Mouse (Mus musculus): ENCODE results near the gene Tmem117. TPM values are rescaled to one million over a fixed set of nuclear protein-coding genes. Genes with fewer than 3 reads are reported as not detected.

Tmem117 gene
- total RNA-seq, 2 experiments from 2014 or later: 9.5 to 9.9 TPM

DNA sequence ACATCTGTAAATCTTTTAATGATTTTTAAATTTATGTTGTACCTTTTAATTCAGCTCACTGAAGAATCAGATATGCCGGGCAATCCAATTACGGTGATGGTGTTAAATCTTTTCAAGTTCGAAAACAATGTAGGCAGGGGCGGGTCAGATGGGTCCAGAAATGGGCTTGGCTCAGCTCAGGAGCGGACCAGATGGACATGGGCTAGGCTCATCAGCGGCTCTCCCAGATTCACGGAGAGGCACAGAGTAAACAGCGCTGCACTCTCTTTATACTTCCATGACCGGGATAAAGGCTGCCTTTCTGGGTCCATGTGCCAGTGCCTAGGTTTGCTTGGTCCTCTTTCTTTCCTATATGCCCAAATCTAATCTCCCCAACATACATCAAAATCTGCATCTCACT, 366.3 kb downstream of the Tmem117 start:
- intact Hi-C loops (cut with DNase I): no loop called here
- DNase-seq: peak; percentile 16

DNA sequence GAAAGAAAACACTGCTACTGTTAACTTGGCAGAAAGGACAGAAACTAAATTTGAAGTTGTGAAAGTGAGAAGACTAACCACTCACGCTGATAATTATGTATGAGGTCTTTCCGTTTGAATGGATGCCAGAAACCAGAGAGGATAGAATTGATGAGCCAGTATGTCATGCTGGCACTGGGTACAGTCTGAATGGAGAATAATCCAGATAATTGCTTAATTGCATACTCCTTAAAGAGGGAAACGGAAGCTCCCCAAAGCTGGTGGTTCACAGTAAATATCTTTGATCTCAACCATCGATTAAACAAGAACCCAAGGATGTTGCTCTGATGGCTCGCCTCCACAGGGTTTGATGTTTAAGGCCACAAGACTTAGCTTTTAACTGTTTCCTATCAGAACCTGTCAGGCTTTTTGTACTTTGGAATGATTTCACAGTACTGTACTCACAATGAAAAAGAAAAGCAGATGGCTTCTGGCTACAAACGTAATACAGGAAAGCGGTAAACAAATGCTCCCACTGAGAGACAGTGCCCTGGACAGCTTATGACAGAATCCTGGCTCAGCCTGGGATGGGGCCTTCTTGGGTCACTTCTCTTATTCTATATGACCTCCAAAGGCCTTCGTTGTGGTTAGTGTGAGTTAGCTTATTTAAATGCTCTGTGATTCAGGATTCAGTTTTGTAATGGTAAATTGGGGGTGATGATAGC, 376.2 kb downstream of the Tmem117 start:
- DNase-seq: peak; percentile 24

DNA sequence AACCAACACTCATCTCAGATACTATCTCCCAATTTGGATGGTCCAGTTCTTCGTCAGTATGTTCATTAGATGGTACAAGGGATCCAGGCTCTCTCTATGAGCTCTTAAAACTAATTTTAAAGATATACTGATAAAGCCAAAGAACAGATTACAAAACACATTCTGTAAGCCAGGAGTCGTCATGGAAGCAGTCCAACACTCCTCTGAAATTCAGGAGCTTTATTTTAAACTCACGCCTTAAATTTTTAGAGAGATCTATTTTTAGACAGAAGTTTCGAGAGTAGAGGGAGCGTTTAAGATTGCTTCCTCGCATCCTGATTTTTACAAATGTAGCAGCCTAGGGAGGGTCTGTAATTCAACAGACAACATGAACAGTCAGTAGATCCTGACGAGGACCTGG, 393.2 kb downstream of the Tmem117 start:
- DNase-seq: no peak

More for the DNA sequence above, 376.2 kb downstream of the Tmem117 start:
- intact Hi-C loops (cut with DNase I): no loop called here

DNA sequence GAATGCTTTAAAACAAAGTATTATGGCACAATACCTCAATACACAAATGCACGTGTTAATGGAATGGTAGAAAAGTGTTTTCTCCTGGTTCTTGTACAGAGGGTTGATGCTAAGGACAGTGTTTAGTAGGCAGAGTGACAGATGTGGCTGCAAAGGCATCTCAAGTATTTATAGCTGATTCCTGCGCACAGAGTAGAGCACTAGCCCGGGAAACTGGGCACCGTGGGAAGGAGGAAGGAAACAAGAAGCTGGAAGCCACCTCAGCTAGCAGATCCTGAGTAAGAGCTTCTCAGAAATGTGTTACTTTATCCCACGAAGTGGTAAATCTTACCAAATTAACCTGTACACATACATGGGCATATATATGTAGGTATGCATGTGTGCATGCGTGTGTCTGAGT, 395.4 kb downstream of the Tmem117 start:
- intact Hi-C loops (cut with DNase I): no loop called here
- no peak for DNase-seq

More for the DNA sequence above, 393.2 kb downstream of the Tmem117 start:
- intact Hi-C loops (cut with DNase I): no loop called here

DNA sequence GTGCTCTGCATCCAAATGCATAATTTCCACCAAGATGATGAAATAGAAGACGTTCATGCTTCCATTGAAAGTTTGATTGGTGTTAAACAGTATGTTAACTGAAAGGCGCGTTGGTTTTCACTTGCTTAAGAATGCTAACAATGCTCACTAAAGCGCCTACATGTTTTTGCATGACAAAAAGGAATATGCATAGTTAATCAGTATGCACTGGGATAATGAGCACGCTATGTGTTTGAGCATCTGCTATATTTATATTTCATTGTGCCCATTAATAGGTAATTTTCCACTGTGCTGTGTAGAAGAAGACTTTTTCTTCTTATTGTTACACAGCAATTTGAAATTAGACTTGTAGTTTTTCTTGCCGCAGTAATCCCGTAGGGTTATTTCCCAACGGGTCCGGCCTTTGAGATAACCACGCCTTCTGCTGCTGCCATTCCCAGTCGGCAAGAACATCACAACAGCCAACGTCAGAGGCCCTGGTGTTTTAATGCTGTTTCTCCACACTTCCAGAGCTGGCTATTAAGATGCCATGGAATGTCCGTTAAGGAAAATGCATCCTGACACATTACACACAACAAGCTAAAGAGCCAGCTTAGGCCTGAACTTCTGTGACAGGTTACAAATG, 399.9 kb downstream of the Tmem117 start:
- intact Hi-C loops (cut with DNase I): no loop called here

DNA sequence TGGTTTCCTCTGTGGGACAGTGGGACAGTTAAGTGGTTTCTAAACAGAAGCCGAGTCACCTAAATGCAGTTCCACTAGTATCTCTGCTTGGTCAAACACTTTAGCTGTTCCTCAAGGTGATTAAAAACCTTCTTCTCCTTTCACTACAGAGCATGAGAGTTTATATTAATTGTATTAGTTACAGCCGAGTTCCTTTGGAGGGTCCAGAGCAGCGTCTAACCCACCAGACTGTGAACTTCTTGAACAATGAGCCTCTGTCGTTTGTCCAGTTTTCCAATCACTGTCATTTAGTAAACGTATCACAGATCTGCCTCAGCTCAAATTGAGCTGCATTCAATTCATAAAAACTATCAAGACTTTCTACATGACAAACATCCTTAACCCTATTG, 400.4 kb downstream of the Tmem117 start:
- no peak for DNase-seq
- intact Hi-C loops (cut with DNase I): no loop called here

More for the DNA sequence above, 399.9 kb downstream of the Tmem117 start:
- DNase-seq: no peak

DNA sequence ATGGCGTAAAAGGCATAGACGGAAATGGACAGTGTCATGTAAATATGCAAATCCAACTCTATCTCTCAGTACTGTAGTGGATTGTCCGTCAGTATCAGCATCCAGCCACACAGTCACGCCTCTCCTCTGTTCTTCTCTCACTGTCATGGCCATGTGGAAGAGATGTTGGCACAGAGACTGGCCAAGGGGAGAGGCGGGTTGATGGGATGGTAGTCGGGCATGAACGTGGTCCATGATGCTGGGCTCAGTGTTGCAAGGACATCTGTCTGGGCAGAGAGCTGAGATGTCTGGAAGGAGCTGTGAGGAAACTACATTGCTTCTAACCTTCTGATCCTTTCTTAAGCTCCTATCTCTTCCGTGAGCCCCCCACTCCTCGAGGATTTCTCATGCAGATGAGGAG, 413.4 kb downstream of the Tmem117 start:
- peak; percentile 24 for DNase-seq
- intact Hi-C loops (cut with DNase I): no loop called here

DNA sequence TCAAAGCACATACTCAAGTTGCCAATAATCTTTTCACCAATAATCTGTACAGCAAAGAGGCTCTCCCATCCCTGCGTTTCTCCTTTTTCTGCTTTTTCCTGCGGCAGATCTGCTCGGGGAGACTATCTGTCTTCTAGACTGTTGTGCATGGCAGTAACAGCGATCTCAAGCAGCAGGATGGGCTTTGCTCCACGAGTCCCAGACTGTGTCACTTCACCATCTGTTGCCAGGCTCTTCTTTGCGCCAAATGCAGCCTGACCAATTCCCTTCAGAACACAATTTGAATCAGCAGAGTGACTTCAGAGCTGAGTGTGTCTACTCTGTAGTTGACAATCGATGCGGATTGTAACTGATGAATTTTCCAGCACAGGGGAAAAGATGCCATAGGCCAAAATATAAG, 415.0 kb downstream of the Tmem117 start:
- peak; percentile 80 for DNase-seq
- intact Hi-C loops (cut with DNase I): no loop called here

DNA sequence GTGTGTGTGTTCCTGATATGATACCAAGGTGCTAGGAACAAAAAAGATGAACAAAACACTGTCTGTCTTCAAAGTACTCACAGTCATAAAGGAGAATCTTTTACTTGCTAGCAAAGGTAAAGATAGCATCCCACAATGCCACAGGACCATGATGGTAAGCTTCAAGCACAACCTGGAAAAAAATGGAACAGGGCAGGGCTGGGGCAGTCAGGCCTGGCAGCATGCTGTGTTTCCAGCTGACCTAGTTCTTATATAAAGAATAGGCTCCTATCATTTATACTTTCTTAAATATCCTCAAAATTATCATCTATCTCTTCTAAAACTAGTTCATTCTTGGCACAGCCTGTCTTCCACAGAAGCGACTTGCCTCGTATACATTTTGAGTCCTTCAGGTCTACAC, 418.5 kb downstream of the Tmem117 start:
- intact Hi-C loops (cut with DNase I): no loop called here
- no peak for DNase-seq

DNA sequence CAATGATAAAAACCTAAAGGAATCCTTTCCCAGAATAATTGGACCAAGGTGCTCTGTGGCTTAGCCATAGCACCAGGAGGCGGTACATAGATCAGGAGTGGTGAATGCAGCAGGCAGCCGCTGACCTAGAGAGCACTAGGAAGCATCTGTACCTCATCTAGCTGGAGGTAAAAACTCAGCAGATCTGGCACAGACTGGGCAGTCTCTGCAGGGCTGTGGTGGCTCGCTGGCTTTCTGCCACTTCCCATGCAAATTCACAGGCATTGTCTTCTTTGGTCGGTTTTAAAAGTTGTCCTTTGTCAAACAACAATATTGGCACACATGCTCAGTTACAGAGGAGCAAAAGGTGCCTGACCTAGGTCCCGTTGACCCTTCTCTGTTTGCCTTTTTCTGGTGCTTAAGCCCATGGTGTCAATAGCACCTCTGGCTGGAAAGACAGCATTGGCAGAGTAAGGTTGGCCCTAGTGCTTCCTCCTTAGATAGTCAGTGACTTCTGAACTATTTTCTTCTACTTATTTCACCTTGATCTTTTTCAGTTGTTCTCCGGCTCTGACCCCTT, 420.2 kb downstream of the Tmem117 start:
- DNase-seq: peak; percentile 68
- intact Hi-C loops (cut with DNase I): no loop called here

DNA sequence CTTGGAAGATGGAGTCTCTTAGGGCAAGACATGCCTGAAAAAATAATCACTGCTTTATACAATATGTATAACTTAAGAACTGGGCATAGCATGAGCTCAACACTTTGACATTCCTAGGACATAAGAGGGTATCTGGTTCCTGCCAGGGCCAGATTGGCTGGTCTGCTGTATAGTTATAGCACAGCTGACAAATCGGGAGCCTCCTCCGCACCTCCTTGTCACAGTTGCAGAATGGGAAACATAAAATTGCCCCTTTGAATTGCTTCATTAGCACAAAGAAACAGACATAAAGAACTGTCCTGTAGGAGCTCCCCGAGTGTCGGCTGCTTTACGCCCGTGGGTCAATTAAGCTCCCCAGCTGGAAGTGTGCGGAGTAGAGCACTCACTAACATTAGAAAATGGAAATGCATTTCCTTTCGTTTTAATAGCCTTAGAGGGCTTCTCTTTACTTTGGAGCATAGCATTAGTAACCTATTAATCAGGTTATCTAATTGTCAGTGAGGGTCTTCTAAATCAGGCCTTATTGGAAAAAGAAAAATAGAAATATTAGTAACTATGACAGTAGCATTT, 426.1 kb downstream of the Tmem117 start:
- no peak for DNase-seq
- intact Hi-C loops (cut with DNase I): no loop called here

DNA sequence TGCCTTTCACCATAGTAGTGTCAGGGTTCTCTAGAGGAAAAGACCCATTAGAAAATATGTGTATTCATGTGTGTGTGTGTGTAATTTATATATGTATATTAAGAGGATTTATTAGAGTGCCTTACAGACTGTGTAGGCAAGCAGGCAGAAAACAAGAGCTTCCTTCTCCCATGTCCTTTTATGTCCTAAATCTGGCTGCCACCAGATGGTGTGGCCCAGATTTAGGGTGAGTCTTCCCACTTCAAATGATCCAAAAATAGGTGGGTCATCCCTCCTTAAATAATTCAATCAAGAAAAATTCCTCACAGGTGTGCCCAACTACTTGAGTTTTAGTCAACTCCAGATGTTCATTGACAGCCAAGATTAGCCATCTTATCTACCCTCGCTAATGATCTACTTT, 439.0 kb downstream of the Tmem117 start:
- intact Hi-C loops (cut with DNase I): no loop called here
- DNase-seq: no peak

DNA sequence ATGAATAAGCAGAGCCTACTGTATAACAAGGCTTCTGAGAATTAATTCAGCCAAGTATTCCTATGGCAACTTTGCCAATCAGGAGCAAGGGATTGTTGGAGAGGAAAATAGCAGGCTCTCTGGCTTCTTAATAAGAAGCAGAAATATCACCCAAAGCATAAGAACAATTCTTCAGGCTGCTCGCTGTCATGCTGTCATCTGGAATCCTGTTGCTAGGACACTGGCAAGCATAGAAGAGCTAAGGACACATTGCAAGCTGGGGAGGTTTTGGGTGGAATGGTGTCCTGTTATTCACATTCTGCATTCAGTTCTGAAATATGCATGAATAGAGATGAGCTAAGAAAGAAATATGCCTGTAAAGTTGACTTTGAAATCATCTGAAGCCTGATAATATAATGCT, 439.8 kb downstream of the Tmem117 start:
- intact Hi-C loops (cut with DNase I): no loop called here
- DNase-seq: no peak

DNA sequence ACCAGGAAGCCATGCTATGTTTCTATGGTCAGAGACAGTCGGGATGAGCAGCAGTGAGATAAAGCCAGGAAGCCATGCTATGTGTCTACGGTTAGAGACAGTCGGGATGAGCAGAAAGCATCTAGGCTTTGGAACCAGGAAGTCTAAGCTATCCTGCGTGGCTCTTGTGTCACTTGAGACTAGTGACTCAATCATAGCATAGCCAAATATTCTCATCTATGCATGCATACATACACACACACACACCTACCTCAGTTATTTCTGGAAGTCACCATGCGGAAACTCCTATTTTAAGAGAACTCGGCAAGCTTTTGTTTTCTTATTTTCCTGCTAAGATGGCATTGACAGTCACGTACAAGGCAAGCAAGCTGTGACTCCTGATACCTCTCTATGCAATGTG, 441.8 kb downstream of the Tmem117 start:
- intact Hi-C loops (cut with DNase I): loop anchor here (10.0 kb wide), 1 partner anchor 296 kb away; no protein-coding TSS in a partner anchor

DNA sequence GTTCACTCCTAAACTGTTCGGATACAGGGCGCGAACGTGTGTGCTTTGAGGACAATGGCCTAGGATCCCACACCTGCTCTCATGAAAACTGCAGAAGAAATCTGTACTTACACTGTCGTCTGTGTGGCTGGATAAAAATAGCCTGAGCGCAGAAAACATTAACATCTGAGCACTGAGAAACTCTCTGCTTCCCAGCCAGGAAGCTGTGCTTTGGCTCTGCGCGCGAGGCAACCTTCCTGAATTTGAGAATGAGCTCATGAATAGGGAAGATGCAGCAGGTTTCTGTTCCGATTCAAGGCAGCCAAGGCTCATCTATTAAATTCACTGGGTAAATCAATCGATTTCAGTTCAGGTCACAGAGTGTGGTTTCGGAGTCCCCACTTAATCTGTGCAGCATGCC, 446.3 kb downstream of the Tmem117 start:
- intact Hi-C loops (cut with DNase I): loop anchor here (10.0 kb wide), 1 partner anchor 301 kb away; no protein-coding TSS in a partner anchor
- peak; percentile 16 for DNase-seq

More for the DNA sequence above, 441.8 kb downstream of the Tmem117 start:
- DNase-seq: no peak

DNA sequence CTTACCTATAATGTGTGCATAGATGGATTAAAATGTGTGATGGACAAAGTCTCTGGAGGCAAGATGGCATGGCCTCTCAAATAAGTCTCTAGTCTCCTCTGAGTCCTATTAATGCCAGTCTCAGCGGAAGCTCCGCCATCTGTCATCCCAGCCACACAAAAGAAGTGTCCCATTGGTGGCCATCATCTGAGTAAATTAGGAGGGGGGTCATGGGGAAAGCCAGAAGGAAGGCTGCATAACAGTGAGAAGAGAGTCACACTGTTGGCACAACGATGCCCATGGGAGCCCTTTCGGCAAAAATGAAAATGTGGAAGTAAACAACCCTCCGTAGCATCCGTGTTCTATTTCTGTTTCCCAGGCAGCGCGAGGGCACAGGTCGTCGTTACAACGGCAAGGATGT, 452.6 kb downstream of the Tmem117 start:
- intact Hi-C loops (cut with DNase I): no loop called here
- DNase-seq: peak; percentile 52

DNA sequence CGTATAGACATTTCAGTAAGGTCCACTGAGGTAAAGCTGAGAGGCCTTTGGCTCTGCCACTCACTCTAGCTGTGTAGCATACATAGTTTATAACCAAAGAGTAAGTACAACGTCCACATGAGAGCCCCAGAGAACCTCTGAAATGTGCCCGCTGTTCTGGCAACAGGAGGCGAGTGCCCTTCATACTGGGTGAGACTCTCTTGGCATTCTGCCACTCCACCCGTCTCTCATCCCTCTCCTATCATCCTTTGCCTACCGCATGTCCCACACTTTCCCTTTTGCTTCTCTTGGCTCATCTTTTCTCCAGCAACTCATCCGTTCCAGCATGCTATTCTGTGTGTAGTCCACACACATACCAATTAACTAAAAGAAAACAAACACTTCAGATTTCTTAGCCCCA, 456.9 kb downstream of the Tmem117 start:
- intact Hi-C loops (cut with DNase I): no loop called here

DNA sequence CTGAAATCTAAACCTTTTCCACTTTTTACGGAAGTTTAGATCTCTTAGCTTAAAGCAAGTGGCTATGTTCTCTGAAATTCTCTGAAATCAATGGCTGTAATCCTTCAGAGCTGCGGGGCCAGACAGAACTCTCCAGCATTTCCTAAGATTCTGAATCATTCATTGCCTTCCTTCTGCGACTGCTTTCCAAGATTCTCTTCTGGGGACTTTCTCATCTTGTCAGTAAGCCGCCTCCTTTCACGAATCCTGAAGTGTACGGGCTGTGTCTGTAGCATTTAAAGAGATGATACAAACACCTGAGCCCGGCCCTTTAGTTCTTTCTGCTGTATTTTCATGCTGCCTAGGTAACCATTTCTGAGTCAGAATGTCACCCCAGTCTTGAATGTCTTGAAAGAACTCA, 471.1 kb downstream of the Tmem117 start:
- intact Hi-C loops (cut with DNase I): no loop called here
- no peak for DNase-seq

More for the DNA sequence above, 456.9 kb downstream of the Tmem117 start:
- DNase-seq: peak; percentile 57

DNA sequence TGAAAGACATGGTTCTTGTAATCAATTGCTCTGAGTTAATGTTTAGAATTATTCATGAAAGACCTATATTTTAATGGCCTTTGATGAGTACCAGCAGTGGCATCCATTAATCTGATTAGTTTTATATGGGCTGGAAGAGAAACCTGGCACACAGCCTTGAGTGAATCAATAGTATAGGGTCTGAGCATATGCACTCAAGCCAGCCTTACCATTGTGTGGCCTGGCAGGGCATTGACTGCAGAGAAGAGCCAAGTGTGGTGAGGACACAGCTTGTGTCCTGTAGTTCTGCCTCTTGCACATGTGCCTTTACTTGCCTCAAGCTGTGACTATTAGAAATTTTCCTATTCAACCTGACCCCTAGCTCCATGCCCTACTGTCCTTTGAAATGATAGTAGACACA, 472.5 kb downstream of the Tmem117 start:
- no peak for DNase-seq
- intact Hi-C loops (cut with DNase I): no loop called here

DNA sequence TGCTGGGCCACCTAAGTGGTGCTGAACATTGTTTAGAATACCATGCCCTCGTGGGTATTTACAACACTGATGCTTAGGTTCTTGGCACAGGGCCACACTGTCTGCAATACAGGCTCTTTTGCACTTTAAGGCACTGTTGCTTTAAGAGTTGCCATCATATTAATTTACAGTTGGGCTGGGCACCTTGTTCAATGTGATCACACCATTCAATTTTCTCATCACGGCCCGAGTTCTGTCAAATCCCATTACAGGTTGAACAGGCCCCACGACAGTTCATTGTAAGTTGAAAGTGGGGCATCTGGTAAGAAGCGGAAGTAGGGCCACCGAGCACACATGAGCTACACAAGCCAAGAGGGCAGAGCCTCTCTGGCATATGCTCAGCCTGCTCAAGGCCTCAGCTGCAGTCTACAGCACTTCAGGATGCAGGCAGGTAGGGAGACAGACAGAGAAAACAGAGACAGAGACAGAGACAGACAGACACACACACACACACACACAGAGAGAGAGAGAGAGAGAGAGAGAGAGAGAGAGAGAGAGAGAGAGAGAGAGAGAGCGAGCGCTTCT, 478.3 kb downstream of the Tmem117 start:
- intact Hi-C loops (cut with DNase I): no loop called here

DNA sequence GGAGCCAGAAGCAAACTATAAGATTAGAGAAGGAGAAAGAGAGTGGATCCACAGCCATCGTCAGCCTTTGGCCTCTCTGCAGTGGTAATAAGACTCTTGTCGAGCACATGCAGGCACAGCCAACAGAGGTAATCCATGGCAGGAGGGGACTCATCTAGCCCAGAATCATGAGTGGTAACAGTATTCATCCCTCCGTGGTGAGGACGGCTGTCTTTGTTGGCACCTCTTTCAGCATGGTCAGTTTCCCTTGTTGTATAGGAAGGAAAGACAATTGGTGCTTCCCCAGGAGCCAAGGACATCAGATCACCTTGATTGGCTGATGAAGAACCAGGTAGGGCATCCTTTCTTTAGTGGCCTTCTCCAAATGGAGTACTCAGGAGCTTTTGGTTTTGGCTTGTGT, 479.6 kb downstream of the Tmem117 start:
- DNase-seq: no peak
- intact Hi-C loops (cut with DNase I): no loop called here

More for the DNA sequence above, 478.3 kb downstream of the Tmem117 start:
- DNase-seq: no peak

All from left cerebral cortex, postnatal 4 days (tissue).